Mouse (Mus musculus) small intestine, adult 2 months (tissue): Measurements from ENCODE around the gene Cfap74.

Source experiments
- CTCF ChIP-seq: fragments of 200-500 bp; IDR thresholded peaks from 2 replicates; pipeline ENCODE4 v1.5.1; 2012; ENCODE audit warnings: low read depth, mild to moderate bottlenecking, control low read depth, inconsistent platforms, low read length, moderate library complexity, mixed read lengths; ENCODE audit not compliant: insufficient replicate concordance, insufficient read length; ENCODE audit errors: extremely low read depth
- POLR2A ChIP-seq: fragments of 200-500 bp; IDR thresholded peaks from 2 replicates; pipeline ENCODE4 v1.6.1; 2012; ENCODE audit warnings: low read depth, mild to moderate bottlenecking, control low read depth, inconsistent platforms, low read length, moderate library complexity

DNA sequence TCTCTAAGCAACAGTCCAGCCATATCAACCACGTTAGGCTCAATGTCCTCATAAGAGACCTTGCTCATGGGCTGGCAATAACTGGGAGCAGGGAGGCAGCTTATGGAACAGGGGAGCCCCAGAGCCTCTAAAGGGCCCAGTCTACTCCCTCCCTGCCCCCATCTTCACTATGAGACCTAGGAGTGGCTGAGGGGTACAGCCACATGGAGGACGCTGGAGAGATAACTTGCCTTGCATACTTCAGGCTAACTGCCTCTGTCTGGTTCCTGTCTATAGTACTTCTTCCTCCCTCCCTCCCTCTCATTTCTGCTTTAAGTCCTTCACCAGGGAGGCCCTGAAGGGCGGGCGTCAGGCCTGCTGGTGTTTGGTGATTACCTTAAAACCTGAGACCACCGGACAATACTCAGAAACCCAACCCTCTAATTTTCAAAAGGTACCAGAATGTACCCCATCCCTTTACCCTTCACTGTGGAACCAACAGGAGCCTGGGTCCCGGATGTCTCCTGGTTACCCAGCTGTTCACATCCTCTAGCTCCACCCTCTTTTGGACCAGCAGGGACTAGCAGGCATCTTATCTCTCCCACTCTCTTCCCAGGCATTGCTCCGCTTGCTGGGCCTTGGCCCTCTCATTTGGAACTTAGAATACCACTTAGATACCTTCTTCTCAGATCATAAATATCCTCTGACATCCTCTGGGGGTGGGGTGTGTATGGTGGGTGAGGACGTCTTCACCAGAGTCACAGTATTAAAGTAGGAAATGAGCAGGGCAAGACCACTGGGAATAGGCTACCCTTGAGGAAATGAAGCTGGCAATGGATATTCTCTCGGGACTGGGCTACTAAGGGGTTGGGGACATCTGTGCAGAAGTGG is 80.3 kb downstream of the Cfap74 start:
- TF ChIP-seq POLR2A (no peak), CTCF (no peak)
